Mouse (Mus musculus) spleen, embryonic (tissue): ENCODE measurements around the gene Trp53tg5.

ENCODE experiments used
- CTCF ChIA-PET: fragments of 350-600 bp; sonication (Branson Sonifier 250); formaldehyde crosslinking; loops from one replicate; lab custom pipeline; 2022; lab: Charles Lee

Gene Trp53tg5

GRCm38 (mm10) chr2:164473624-164474023, at the start of gene Trp53tg5:
Gene Trp53tg5, minus strand, starts transcription at chr2:164473724.
- CTCF ChIA-PET, result no interaction called here

GRCm38 (mm10) chr2:164522280-164522679, 48.8 kb upstream of the Trp53tg5 start:
- CTCF ChIA-PET, result interaction anchor here (0.7 to 1.0 kb wide), 2 partner anchors 25 to 27 kb away, joined by 3 read pairs; partner anchors contain the start of gene Pigt

GRCm38 (mm10) chr2:164521841-164522240, 48.3 kb upstream of the Trp53tg5 start:
- CTCF ChIA-PET, result interaction anchor here (0.7 to 1.2 kb wide), 5 partner anchors 25 to 133 kb away, joined by 3 to 14 read pairs (median 3); partner anchors contain the start of genes Pigt and Slpi

GRCm38 (mm10) chr2:164520782-164521181, 47.3 kb upstream of the Trp53tg5 start:
- CTCF ChIA-PET, result interaction anchor here (0.7 to 1.4 kb wide), 3 partner anchors 61 to 132 kb away, joined by 3 read pairs; partner anchors contain the start of gene Slpi

DNA sequence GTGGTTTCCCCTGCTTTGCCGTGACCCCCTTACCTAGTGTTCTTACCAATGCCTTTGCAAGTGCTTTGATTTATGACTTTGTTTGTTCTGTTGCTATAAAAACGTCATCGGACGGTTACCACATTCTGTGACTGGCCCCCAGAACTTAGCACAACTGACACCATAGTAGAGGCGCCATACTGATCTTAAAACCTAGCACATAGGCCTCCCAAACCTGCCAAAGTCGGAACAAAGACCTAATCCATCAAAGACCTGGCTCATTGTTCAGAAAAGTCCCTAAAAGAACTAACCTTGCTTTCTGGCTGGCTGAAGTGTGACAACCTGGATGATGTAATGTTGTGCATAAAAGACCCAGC, 45.6 kb upstream of the Trp53tg5 start:
- CTCF ChIA-PET, result interaction anchor here (2.6 kb wide), 1 partner anchor 13 kb away, joined by 9 read pairs; no protein-coding TSS in a partner anchor

DNA sequence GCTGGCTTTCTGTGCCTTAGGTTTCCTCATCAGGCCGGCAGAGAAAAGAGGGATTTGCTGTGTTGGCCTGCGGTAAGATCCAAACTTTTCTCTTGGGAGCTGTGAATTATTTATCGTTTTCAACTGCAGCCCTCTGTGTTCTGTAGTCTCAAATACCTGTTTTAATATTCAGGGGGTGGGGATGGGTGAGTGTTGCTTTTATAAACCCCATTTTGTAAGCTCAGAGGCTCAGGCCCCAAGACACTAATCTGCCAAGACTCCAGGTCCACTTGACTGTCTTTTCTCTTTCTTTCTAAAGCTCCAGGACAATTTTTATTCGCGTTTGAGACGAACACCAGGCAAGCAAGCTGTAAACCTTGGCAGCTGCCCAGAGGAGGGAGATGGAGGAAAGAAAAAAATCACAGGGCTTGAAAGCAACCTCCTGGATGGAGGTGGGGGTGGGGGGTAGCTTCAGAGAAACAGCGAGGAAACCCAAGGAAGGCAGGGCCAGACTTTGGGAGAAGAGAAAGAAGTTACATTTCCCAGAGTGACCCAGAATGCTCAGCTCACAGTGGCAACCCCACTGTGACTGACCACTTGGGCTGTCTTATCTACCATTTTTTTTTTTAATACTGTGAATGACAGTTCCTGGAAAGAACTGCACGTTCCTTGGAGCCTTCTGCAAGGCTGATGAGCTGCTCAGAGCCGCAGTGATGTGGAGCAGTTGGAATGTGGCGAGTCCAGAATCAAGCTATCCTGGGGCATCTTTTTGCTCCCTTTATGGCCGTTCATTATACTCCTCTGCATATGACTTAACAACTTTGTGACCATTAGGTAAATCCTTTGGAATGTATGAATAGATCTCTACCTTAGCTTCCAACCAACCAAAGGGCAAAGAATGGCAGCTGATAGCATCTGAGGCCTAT, 45.0 kb upstream of the Trp53tg5 start:
- CTCF ChIA-PET, result interaction anchor here (0.6 to 2.6 kb wide), 6 partner anchors 13 to 124 kb away, joined by 3 to 11 read pairs (median 4); no protein-coding TSS in a partner anchor

GRCm38 (mm10) chr2:164517485-164518221, 44.1 kb upstream of the Trp53tg5 start:
- CTCF ChIA-PET, result interaction anchor here (0.6 to 2.6 kb wide), 7 partner anchors 14 to 186 kb away, joined by 3 to 11 read pairs (median 4); partner anchors contain the start of gene Wfdc13

- CTCF ChIA-PET, result interaction anchor here (2.6 kb wide), 1 partner anchor 15 kb away, joined by 9 read pairs; no protein-coding TSS in a partner anchor
These were observed 43.1 kb upstream of the Trp53tg5 start for GRCm38 (mm10) chr2:164516592-164516991.

- CTCF ChIA-PET, result interaction anchor here (0.5 kb wide), 1 partner anchor 99 kb away, joined by 4 read pairs; no protein-coding TSS in a partner anchor
These were observed 42.4 kb upstream of the Trp53tg5 start for GRCm38 (mm10) chr2:164515897-164516296.

DNA sequence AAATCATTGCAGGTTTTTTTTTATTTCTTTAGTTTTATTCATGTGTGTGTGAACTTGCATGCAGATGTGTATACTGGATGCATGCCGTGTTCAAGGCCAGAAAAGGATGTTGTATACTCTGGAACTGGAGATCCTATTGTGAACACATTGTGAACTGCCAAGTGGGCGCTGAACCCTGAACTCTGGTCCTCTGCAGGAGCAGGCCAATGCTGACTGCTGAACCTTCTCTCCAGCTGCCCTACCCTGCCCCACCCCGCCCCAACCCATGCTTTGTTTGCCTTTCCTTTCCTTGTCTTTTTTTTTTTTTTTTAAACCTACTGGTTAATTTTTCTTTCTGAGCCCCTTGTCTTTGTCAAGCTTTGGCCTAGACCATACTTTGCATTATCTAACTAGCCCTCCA, 41.4 kb upstream of the Trp53tg5 start:
- CTCF ChIA-PET, result no interaction called here

GRCm38 (mm10) chr2:164513389-164513788, 39.9 kb upstream of the Trp53tg5 start:
- CTCF ChIA-PET, result no interaction called here

GRCm38 (mm10) chr2:164512121-164512909, 38.8 kb upstream of the Trp53tg5 start:
- CTCF ChIA-PET, result interaction anchor here (0.6 kb wide), 1 partner anchor 1440 kb away, joined by 3 read pairs; no protein-coding TSS in a partner anchor

DNA sequence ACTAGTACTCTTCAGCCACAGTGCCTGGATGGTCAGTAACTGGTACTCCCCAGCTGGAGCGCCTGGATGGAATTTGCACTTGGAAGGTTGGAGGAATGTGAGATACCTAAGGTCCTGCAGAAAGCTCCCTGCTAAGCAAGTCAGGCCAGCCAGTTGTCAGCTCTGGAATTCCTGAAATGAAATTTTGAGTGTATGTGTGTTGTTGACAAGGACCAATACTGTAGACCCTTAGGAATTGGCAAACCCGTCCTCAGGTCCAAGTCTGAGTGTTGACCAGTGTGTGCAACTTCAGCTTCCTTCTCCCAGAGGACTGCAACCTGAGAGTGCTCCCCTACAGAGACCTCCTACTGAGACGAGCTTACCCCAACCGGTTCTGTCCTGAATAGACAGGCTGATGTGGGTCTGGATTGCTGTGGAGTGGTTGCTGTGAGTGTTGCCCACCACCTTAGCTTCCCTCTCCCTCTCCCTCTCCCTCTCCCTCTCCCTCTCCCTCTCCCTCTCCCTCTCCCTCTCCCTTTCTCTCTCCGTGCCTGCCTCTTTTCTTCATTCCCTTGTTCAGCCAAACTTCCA, 37.2 kb upstream of the Trp53tg5 start:
- CTCF ChIA-PET, result no interaction called here

GRCm38 (mm10) chr2:164507811-164508210, 34.3 kb upstream of the Trp53tg5 start:
- CTCF ChIA-PET, result no interaction called here

GRCm38 (mm10) chr2:164505619-164506347, 32.3 kb upstream of the Trp53tg5 start:
- CTCF ChIA-PET, result no interaction called here

GRCm38 (mm10) chr2:164504919-164505318, 31.4 kb upstream of the Trp53tg5 start:
- CTCF ChIA-PET, result no interaction called here

GRCm38 (mm10) chr2:164500511-164500910, 27.0 kb upstream of the Trp53tg5 start:
- CTCF ChIA-PET, result no interaction called here

DNA sequence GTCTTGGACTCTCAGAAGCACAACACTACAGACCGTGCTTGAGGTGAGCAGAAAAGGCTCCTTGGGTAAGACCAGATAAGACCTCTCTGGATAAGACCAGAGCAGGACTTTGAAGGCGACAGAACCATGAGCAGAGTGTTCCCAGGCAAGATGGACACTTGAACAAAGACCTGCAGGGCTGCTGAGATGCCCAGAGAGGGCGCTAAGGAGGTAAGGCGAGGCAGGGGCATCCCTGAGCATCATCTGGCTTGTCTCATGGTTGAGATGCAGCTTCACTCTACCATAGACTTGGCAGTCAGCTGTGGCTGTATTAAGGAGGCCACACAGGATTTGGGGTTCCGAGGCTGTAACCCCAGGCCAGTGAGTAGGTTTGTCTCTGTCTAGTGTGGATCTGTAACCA, 25.8 kb upstream of the Trp53tg5 start:
- CTCF ChIA-PET, result no interaction called here

GRCm38 (mm10) chr2:164497691-164498268, 24.3 kb upstream of the Trp53tg5 start:
- CTCF ChIA-PET, result interaction anchor here (0.5 to 1.1 kb wide), 3 partner anchors 24 to 254 kb away, joined by 3 read pairs; no protein-coding TSS in a partner anchor
